Mouse (Mus musculus): ENCODE data around the gene Rsrp1. TPM values are rescaled to one million over a fixed set of nuclear protein-coding genes. Genes with fewer than 3 reads are reported as not detected.
A peak's percentile ranks its signal among the peaks of the same experiment; 100 is the strongest.

Gene Rsrp1
- polyA plus RNA-seq, 1 experiment from 2014 or later, result 506 TPM

GRCm38 (mm10) chr4:134917194-134917593 is 6.2 kb upstream of the Rsrp1 start:
- Histone ChIP-seq H3K9me3 (ENCODE audit: control insufficient read depth, low read depth, low read length) (no peaks in the 10 kb centered on the region), H3K9ac (replicated peaks; ENCODE audit: low read depth, low read length) (no peak overlapping the region), H3K27ac (ENCODE audit: low read length) (no peak overlapping the region), H3K36me3 (ENCODE audit: control insufficient read depth, insufficient read depth, low read length) (no peaks in the 10 kb centered on the region), H3K4me1 (ENCODE audit: control insufficient read depth, insufficient read depth, low read length) (peaks cover 11% of the 10 kb centered on the region; the same call in 1 of the 2 replicates), H3K4me3 (ENCODE audit: low read depth, low read length) (no peak overlapping the region), H3K4me2 (replicated peaks; ENCODE audit: low read depth, low read length) (no peak overlapping the region), H3K27me3 (ENCODE audit: control insufficient read depth, insufficient read depth, low read length) (no peaks in the 10 kb centered on the region)
- no peak for ATAC-seq (ENCODE audit: insufficient number of reproducible peaks, insufficient read depth, low FRiP score, low read depth)
- 76% methylated on average over 3 of the region's 3 CpGs for WGBS

- Histone ChIP-seq H3K4me3 (ENCODE audit: low read depth, low read length) (no peak overlapping the region), H3K27me3 (ENCODE audit: control insufficient read depth, insufficient read depth, low read length) (no peaks in the 10 kb centered on the region), H3K9ac (replicated peaks; ENCODE audit: low read depth, low read length) (no peak overlapping the region), H3K9me3 (ENCODE audit: control insufficient read depth, low read depth, low read length) (no peaks in the 10 kb centered on the region), H3K36me3 (ENCODE audit: control insufficient read depth, insufficient read depth, low read length) (no peaks in the 10 kb centered on the region), H3K27ac (ENCODE audit: low read length) (no peak overlapping the region), H3K4me2 (replicated peaks; ENCODE audit: low read depth, low read length) (no peak overlapping the region), H3K4me1 (ENCODE audit: control insufficient read depth, insufficient read depth, low read length) (peaks cover 14% of the 10 kb centered on the region)
- WGBS, result 35% methylated on average over 7 of the region's 7 CpGs
- no peak for ATAC-seq (ENCODE audit: insufficient number of reproducible peaks, insufficient read depth, low FRiP score, low read depth)
These were observed 5.0 kb upstream of the Rsrp1 start for GRCm38 (mm10) chr4:134918381-134918780.

GRCm38 (mm10) chr4:134919733-134920540 is 3.5 kb upstream of the Rsrp1 start:
- WGBS, result 39% methylated on average over 12 of the region's 12 CpGs
- Histone ChIP-seq H3K27me3 (ENCODE audit: control insufficient read depth, insufficient read depth, low read length) (no peaks in the 10 kb centered on the region), H3K4me2 (replicated peaks; ENCODE audit: low read depth, low read length) (no peak overlapping the region), H3K9me3 (ENCODE audit: control insufficient read depth, low read depth, low read length) (no peaks in the 10 kb centered on the region), H3K36me3 (ENCODE audit: control insufficient read depth, insufficient read depth, low read length) (no peaks in the 10 kb centered on the region), H3K4me1 (ENCODE audit: control insufficient read depth, insufficient read depth, low read length) (peaks cover 9% of the 10 kb centered on the region), H3K27ac (ENCODE audit: low read length) (no peak overlapping the region), H3K4me3 (ENCODE audit: low read depth, low read length) (no peak overlapping the region), H3K9ac (replicated peaks; ENCODE audit: low read depth, low read length) (no peak overlapping the region)
- ATAC-seq (ENCODE audit: insufficient number of reproducible peaks, insufficient read depth, low FRiP score, low read depth), result no peak

DNA sequence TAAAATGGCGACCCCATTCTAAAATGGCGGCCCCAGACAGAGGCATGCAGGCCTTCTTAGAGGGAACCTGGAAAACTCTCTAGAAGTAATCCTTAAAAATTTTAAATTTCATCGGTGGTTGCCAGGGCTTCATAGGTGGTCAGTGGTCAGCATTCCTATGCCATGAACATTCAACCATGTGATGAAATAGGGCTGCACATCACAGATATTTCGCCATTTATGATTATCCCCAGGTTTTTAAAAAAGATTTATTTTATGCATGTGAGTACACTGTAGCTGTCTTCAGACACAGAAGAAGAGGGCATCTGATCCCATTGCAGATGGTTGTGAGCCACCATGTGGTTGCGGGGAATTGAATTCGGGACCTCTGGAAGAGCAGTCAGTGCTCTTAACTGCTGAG is 2.8 kb upstream of the Rsrp1 start:
- ATAC-seq (ENCODE audit: insufficient number of reproducible peaks, insufficient read depth, low FRiP score, low read depth), result no peak
- Histone ChIP-seq H3K4me2 (replicated peaks; ENCODE audit: low read depth, low read length) (no peak overlapping the region), H3K9me3 (ENCODE audit: control insufficient read depth, low read depth, low read length) (no peaks in the 10 kb centered on the region), H3K9ac (replicated peaks; ENCODE audit: low read depth, low read length) (no peak overlapping the region), H3K27me3 (ENCODE audit: control insufficient read depth, insufficient read depth, low read length) (no peaks in the 10 kb centered on the region), H3K4me3 (ENCODE audit: low read depth, low read length) (no peak overlapping the region), H3K27ac (ENCODE audit: low read length) (no peak overlapping the region), H3K4me1 (ENCODE audit: control insufficient read depth, insufficient read depth, low read length) (peaks cover 11% of the 10 kb centered on the region), H3K36me3 (ENCODE audit: control insufficient read depth, insufficient read depth, low read length) (peaks cover 6% of the 10 kb centered on the region)
- 96% methylated on average over 6 of the region's 6 CpGs for WGBS

- H3K4me1 ChIP-seq (ENCODE audit: control insufficient read depth, insufficient read depth, low read length), result peaks cover 13% of the 10 kb centered on the region
- H3K27me3 ChIP-seq (ENCODE audit: control insufficient read depth, insufficient read depth, low read length), result no peaks in the 10 kb centered on the region
- WGBS, result 96% methylated on average over 4 of the region's 4 CpGs
- no peak overlapping the region for H3K9ac ChIP-seq (replicated peaks; ENCODE audit: low read depth, low read length)
- H3K9me3 ChIP-seq (ENCODE audit: control insufficient read depth, low read depth, low read length), result no peaks in the 10 kb centered on the region
- peaks cover 17% of the 10 kb centered on the region for H3K36me3 ChIP-seq (ENCODE audit: control insufficient read depth, insufficient read depth, low read length)
- H3K4me2 ChIP-seq (replicated peaks; ENCODE audit: low read depth, low read length), result no peak overlapping the region
- no peak overlapping the region for H3K27ac ChIP-seq (ENCODE audit: low read length)
- no peak for ATAC-seq (ENCODE audit: insufficient number of reproducible peaks, insufficient read depth, low FRiP score, low read depth)
- no peak overlapping the region for H3K4me3 ChIP-seq (ENCODE audit: low read depth, low read length)
These were observed 1.7 kb upstream of the Rsrp1 start for GRCm38 (mm10) chr4:134921703-134922102.

- H3K4me3 ChIP-seq (ENCODE audit: low read depth, low read length), result peak overlapping the region; percentile 100
- no peaks in the 10 kb centered on the region for H3K27me3 ChIP-seq (ENCODE audit: control insufficient read depth, insufficient read depth, low read length)
- ATAC-seq (ENCODE audit: insufficient number of reproducible peaks, insufficient read depth, low FRiP score, low read depth), result no peak
- H3K27ac ChIP-seq (ENCODE audit: low read length), result peak overlapping the region; percentile 80; the same call in 1 of the 2 replicates
- H3K4me1 ChIP-seq (ENCODE audit: control insufficient read depth, insufficient read depth, low read length), result peaks cover 13% of the 10 kb centered on the region
- peak overlapping the region; percentile 95 for H3K4me2 ChIP-seq (replicated peaks; ENCODE audit: low read depth, low read length)
- WGBS, result 61% methylated on average over 10 of the region's 10 CpGs
- H3K36me3 ChIP-seq (ENCODE audit: control insufficient read depth, insufficient read depth, low read length), result peaks cover 22% of the 10 kb centered on the region
- no peaks in the 10 kb centered on the region for H3K9me3 ChIP-seq (ENCODE audit: control insufficient read depth, low read depth, low read length)
- 0 out of 2 replicates have a peak overlapping the region, but pooled peaks have one; percentile 42 for H3K9ac ChIP-seq (replicated peaks; ENCODE audit: low read depth, low read length)
These were observed 1.1 kb upstream of the Rsrp1 start for GRCm38 (mm10) chr4:134922111-134922924.

DNA sequence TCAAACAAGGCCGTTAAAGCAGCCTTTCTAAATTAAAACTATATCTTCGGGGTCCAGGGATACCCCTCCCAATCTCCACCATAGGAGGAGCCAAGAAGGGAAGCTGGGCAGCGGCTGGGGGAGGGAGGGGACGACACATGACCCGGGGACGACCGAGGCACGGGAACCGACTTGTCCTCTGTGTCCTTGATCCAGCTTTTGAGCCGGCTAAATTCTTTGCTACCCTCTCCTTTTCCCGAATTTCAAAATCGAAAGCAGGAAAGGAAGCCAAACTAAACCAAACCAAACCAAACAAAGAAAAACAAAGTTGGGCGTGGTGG is 507 bp upstream of the Rsrp1 start:
- H3K4me2 ChIP-seq (replicated peaks; ENCODE audit: low read depth, low read length), result peak overlapping the region; percentile 95
- H3K9me3 ChIP-seq (ENCODE audit: control insufficient read depth, low read depth, low read length), result no peaks in the 10 kb centered on the region
- 1% methylated on average over 13 of the region's 13 CpGs for WGBS
- H3K27me3 ChIP-seq (ENCODE audit: control insufficient read depth, insufficient read depth, low read length), result no peaks in the 10 kb centered on the region
- peak overlapping the region; percentile 100 for H3K4me3 ChIP-seq (ENCODE audit: low read depth, low read length)
- peak; percentile 54; the same call in 1 of the 2 replicates for ATAC-seq (ENCODE audit: insufficient number of reproducible peaks, insufficient read depth, low FRiP score, low read depth)
- peak overlapping the region; percentile 80 for H3K27ac ChIP-seq (ENCODE audit: low read length)
- H3K9ac ChIP-seq (replicated peaks; ENCODE audit: low read depth, low read length), result peak overlapping the region; percentile 42; the same call in 1 of the 2 replicates
- peaks cover 28% of the 10 kb centered on the region for H3K36me3 ChIP-seq (ENCODE audit: control insufficient read depth, insufficient read depth, low read length)
- peaks cover 13% of the 10 kb centered on the region for H3K4me1 ChIP-seq (ENCODE audit: control insufficient read depth, insufficient read depth, low read length)

DNA sequence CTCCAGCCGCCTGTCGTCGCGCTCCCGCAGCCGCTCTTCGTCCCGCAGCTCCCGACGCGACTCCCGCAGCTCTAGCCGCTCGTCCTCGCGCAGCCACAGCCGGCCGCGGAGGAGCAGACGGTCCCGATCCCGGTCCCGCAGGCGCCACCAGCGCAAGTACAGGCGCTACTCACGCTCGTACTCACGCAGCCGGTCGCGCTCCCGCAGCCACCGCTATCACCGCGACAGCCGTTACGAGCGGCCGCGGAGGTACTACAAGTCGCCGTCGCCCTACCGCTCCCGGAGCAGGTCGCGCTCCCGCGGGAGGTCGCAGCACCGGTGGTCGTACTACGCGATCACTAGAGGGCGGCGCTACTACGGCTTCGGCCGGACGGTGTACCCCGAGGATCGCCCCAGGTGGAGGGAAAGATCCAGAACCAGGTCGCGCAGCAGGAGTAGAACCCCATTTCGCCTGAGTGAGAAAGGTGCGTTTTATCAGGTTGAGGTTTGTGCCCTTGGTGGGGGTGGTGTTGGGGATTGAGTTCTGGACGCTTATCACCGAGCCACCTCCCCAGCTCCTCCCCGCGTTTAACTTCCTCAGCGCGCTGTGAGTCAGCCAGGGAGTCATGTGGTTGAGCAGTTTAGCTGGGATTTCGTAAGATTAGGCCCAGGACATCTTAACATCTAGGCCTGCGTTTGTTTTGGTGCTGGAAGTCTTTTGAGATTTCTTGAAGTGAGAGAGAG is 788 bp downstream of the Rsrp1 start:
- under 1% methylated on average over 75 of the region's 75 CpGs for WGBS
- Histone ChIP-seq H3K9me3 (ENCODE audit: control insufficient read depth, low read depth, low read length) (no peaks in the 10 kb centered on the region), H3K27me3 (ENCODE audit: control insufficient read depth, insufficient read depth, low read length) (no peaks in the 10 kb centered on the region), H3K9ac (replicated peaks; ENCODE audit: low read depth, low read length) (peak overlapping the region; percentile 96), H3K27ac (ENCODE audit: low read length) (peak overlapping the region; percentile 95), H3K4me2 (replicated peaks; ENCODE audit: low read depth, low read length) (peak overlapping the region; percentile 95), H3K4me1 (ENCODE audit: control insufficient read depth, insufficient read depth, low read length) (peaks cover 13% of the 10 kb centered on the region), H3K36me3 (ENCODE audit: control insufficient read depth, insufficient read depth, low read length) (peaks cover 33% of the 10 kb centered on the region), H3K4me3 (ENCODE audit: low read depth, low read length) (peak overlapping the region; percentile 100)
- peak; percentile 26; the same call in 1 of the 2 replicates for ATAC-seq (ENCODE audit: insufficient number of reproducible peaks, insufficient read depth, low FRiP score, low read depth)

All from stomach, embryonic 14.5 days (tissue).